In genomic region chr16:29709072-29709471, GRCm38 (mm10) we compare ENCODE assay signal across 28 mouse cellular contexts.
DNase-seq lines count a peak whose midpoint lies in the region; ATAC-seq and TF ChIP-seq lines count a peak whose summit lies in the region.
"Had no signal": no experiment of that assay in that cellular context is flagged by ENCODE, and none has a peak within 500 bp of the region (broad histone marks: within the 10 kb centered on the region; RNA-seq: fewer than 3 reads in every experiment).

No protein-coding gene starts in this region.

- no peaks in the 10 kb centered on the region for H3K36me3 ChIP-seq in hindbrain, postnatal 0 days (ENCODE audit: insufficient read depth, low read length)
- H3K36me3 ChIP-seq in hindbrain, embryonic 10.5 days: no peaks in the 10 kb centered on the region
- H3K36me3 ChIP-seq in lung, postnatal 0 days (ENCODE audit: insufficient read depth, low read length): no peaks in the 10 kb centered on the region
- H3K36me3 ChIP-seq: heart, embryonic 15.5 days; hindbrain, embryonic 15.5 days; liver, embryonic 13.5 days; midbrain, embryonic 13.5 days; neural tube, embryonic 13.5 days had no signal

- no peak overlapping the region for H3K27ac ChIP-seq in hindbrain, postnatal 0 days
- no peak overlapping the region for H3K27ac ChIP-seq in hindbrain, embryonic 10.5 days
- no peak overlapping the region for H3K27ac ChIP-seq in lung, postnatal 0 days (ENCODE audit: low read length)
- H3K27ac ChIP-seq: forebrain, embryonic 13.5 days; heart, adult 2 months; heart, embryonic 15.5 days; hindbrain, embryonic 15.5 days; layer of hippocampus, adult 2 months; left cerebral cortex, adult 2 months; liver, embryonic 13.5 days; macrophage; midbrain, embryonic 13.5 days; neural tube, embryonic 13.5 days; stomach, postnatal 0 days had no signal

- H3K27me3 ChIP-seq in hindbrain, postnatal 0 days (ENCODE audit: insufficient read depth, low read length): no peaks in the 10 kb centered on the region; the same call in 1 of the 2 replicates
- peaks cover 100% of the 10 kb centered on the region for H3K27me3 ChIP-seq in hindbrain, embryonic 10.5 days (ENCODE audit: insufficient read depth, poor library complexity, severe bottlenecking)
- no peaks in the 10 kb centered on the region for H3K27me3 ChIP-seq in lung, postnatal 0 days (replicated peaks; ENCODE audit: insufficient read depth, low read length)
- H3K27me3 ChIP-seq: heart, embryonic 15.5 days; liver, embryonic 13.5 days had no signal

- no peak overlapping the region for H3K4me3 ChIP-seq in hindbrain, postnatal 0 days (ENCODE audit: low read length)
- no peak overlapping the region for H3K4me3 ChIP-seq in hindbrain, embryonic 10.5 days
- H3K4me3 ChIP-seq in lung, postnatal 0 days (ENCODE audit: low read depth, low read length): no peak overlapping the region
- H3K4me3 ChIP-seq in lung, adult 2 months (replicated peaks; ENCODE audit: extremely low read depth, low read depth, low read length): no peak overlapping the region
- H3K4me3 ChIP-seq: forebrain, embryonic 13.5 days; heart, adult 2 months; heart, embryonic 15.5 days; hindbrain, embryonic 15.5 days; layer of hippocampus, adult 2 months; left cerebral cortex, adult 2 months; liver, embryonic 13.5 days; midbrain, embryonic 13.5 days; neural tube, embryonic 13.5 days had no signal

- H3K4me1 ChIP-seq in hindbrain, postnatal 0 days (ENCODE audit: insufficient read depth, low read length): 0 out of 2 replicates have a peak, but pooled peaks cover 6% of the 10 kb centered on the region
- H3K4me1 ChIP-seq in hindbrain, embryonic 10.5 days (replicated peaks): peaks cover 5% of the 10 kb centered on the region; the same call in 1 of the 2 replicates
- H3K4me1 ChIP-seq in lung, postnatal 0 days (ENCODE audit: insufficient read depth, low read depth, low read length): no peaks in the 10 kb centered on the region
- H3K4me1 ChIP-seq in lung, adult 2 months (ENCODE audit: control insufficient read depth, insufficient read depth, low read length): no peaks in the 10 kb centered on the region
- H3K4me1 ChIP-seq: hindbrain, embryonic 15.5 days; liver, embryonic 13.5 days; midbrain, embryonic 13.5 days had no signal

- H3K4me2 ChIP-seq in hindbrain, postnatal 0 days (ENCODE audit: low read depth, low read length): no peak overlapping the region
- H3K4me2 ChIP-seq in lung, postnatal 0 days (replicated peaks; ENCODE audit: low read depth, low read length): no peak overlapping the region
- H3K4me2 ChIP-seq: forebrain, embryonic 13.5 days; heart, embryonic 15.5 days; hindbrain, embryonic 15.5 days; liver, embryonic 13.5 days; midbrain, embryonic 13.5 days; neural tube, embryonic 13.5 days had no signal

- ATAC-seq in hindbrain, postnatal 0 days: no peak
- ATAC-seq in lung, postnatal 0 days: peak; percentile 74
- ATAC-seq: forebrain, embryonic 13.5 days; midbrain, embryonic 13.5 days had no signal

- TF ChIP-seq CTCF in hindbrain, postnatal 0 days (IDR thresholded peaks at IDR 0.05; ENCODE audit: low read depth): no peak
- no peak for TF ChIP-seq CTCF in lung, postnatal 0 days (IDR thresholded peaks at IDR 0.05)
- no peak for TF ChIP-seq CTCF in lung, adult 2 months (IDR thresholded peaks at IDR 0.05; ENCODE audit: insufficient read depth, low read length)

- peak; percentile 24; the same call in 1 of the 2 replicates for TF ChIP-seq EP300 in lung, postnatal 0 days (IDR thresholded peaks at IDR 0.05)

- peak; percentile 24 for DNase-seq in adrenal gland, postnatal 14 days
- no peak for DNase-seq in adrenal gland, adult 18-20 months (ENCODE audit: low spot score in 2 of 2)
- DNase-seq in hindbrain, postnatal 0 days (ENCODE audit: low spot score): peak; percentile 45
- DNase-seq in hindbrain, embryonic 10.5 days (ENCODE audit: low spot score): no peak
- peak; percentile 73 for DNase-seq in lung, postnatal 0 days (ENCODE audit: low spot score)
- DNase-seq in lung, adult 2 months: no peak
- DNase-seq in frontal cortex, postnatal 10 days (ENCODE audit: low spot score in 2 of 2): no peak
- DNase-seq: adrenal gland, adult 8-10 months; cerebellum, adult 11 months; cerebellum, adult 9-10 months; cerebellum, postnatal 36 days; gastrocnemius, postnatal 25 days; heart, adult 2 months; kidney, adult 18-20 months; kidney, postnatal 36 days; liver, embryonic 13.5 days; right cerebral cortex, postnatal 4 days; thymus, adult 18-20 months; thymus, postnatal 25 days had no signal

- H3K9me3 ChIP-seq in hindbrain, postnatal 0 days (ENCODE audit: low read length): no peaks in the 10 kb centered on the region
- H3K9me3 ChIP-seq in hindbrain, embryonic 10.5 days: no peaks in the 10 kb centered on the region
- no peaks in the 10 kb centered on the region for H3K9me3 ChIP-seq in lung, postnatal 0 days (ENCODE audit: low read length)
- H3K9me3 ChIP-seq: forebrain, embryonic 13.5 days; heart, embryonic 15.5 days; hindbrain, embryonic 15.5 days; liver, embryonic 13.5 days; midbrain, embryonic 13.5 days; neural tube, embryonic 13.5 days had no signal

- TF ChIP-seq POLR2A in lung, adult 2 months (IDR thresholded peaks at IDR 0.05; ENCODE audit: borderline replicate concordance, extremely low read depth, low read depth, low read length): no peak

- WGBS in hindbrain, postnatal 0 days: 52% methylated on average over 4 of the region's 4 CpGs
- 90% methylated on average over 4 of the region's 4 CpGs for WGBS in hindbrain, embryonic 10.5 days
- WGBS in lung, postnatal 0 days: 34% methylated on average over 4 of the region's 4 CpGs
- WGBS in lung, adult 2 months: 43% methylated on average over 4 of the region's 4 CpGs

- H3K9ac ChIP-seq in hindbrain, postnatal 0 days (replicated peaks; ENCODE audit: low read length): no peak overlapping the region
- H3K9ac ChIP-seq in lung, postnatal 0 days (replicated peaks; ENCODE audit: low read depth): no peak overlapping the region
- H3K9ac ChIP-seq: forebrain, embryonic 13.5 days; heart, embryonic 15.5 days; hindbrain, embryonic 15.5 days; liver, embryonic 13.5 days; midbrain, embryonic 13.5 days; neural tube, embryonic 13.5 days had no signal

Comparison
In these comparisons a context has a peak if more than half of its experiments do, and no peak if none do; other contexts are left out.
1. DNase-seq: peak in adrenal gland, postnatal 14 days (single experiment), hindbrain, postnatal 0 days (single experiment) and lung, postnatal 0 days (single experiment); none in adrenal gland, adult 18-20 months (0 of 2), hindbrain, embryonic 10.5 days (single experiment), lung, adult 2 months (single experiment) and frontal cortex, postnatal 10 days (0 of 2).